Mouse (Mus musculus) hindbrain, postnatal 0 days (tissue): Measurements from ENCODE around the gene Gm18596. TPM values are rescaled to one million over a fixed set of nuclear protein-coding genes. Genes with fewer than 3 reads are reported as not detected.
"Not testable (repeated sequence)": the region's sequence is repeated elsewhere in the genome, so short reads cannot be mapped to it uniquely, and the experiment has no call there.

ENCODE experiments used
- ATAC-seq: fragments of 200-750 bp; cut with Nextera tagmentation; 2 replicates; pipeline ENCODE4 v1.8.0; 2017; ENCODE audit warnings: mild to moderate bottlenecking, moderate TSS enrichment, moderate library complexity
- DNase-seq: peaks from one replicate; pipeline ENCODE4 v3.0.0-alpha.2; 2015; ENCODE audit warnings: low spot score
- H3K27ac ChIP-seq: fragments of 300-500 bp; sonication (generic); 2 replicates; pipeline ENCODE4 v1.5.1; 2014; ENCODE audit warnings: mild to moderate bottlenecking
- H3K27me3 ChIP-seq: fragments of 300-500 bp; sonication (generic); 2 replicates; pipeline ENCODE4 v1.6.1; 2014; ENCODE audit warnings: low read length, mixed read lengths; ENCODE audit not compliant: insufficient read depth
- H3K36me3 ChIP-seq: fragments of 300-500 bp; sonication (generic); 2 replicates; pipeline ENCODE4 v1.6.1; 2014; ENCODE audit warnings: low read length, mixed read lengths; ENCODE audit not compliant: insufficient read depth
- H3K4me1 ChIP-seq: fragments of 300-500 bp; sonication (generic); 2 replicates; pipeline ENCODE4 v1.6.1; 2014; ENCODE audit warnings: antibody characterized with exemption, low read length, mixed read lengths; ENCODE audit not compliant: insufficient read depth
- H3K4me2 ChIP-seq: fragments of 300-500 bp; sonication (generic); 2 replicates; pipeline ENCODE4 v1.6.1; 2014; ENCODE audit warnings: low read depth, mild to moderate bottlenecking, low read length, moderate library complexity, mixed read lengths
- H3K4me3 ChIP-seq: fragments of 300-500 bp; sonication (generic); 2 replicates; pipeline ENCODE4 v1.5.1; 2014; ENCODE audit warnings: low read length
- H3K9ac ChIP-seq: fragments of 300-500 bp; sonication (generic); replicated peaks from 2 replicates; pipeline ENCODE4 v1.6.1; 2014; ENCODE audit warnings: mild to moderate bottlenecking, low read length, moderate library complexity, mixed read lengths
- H3K9me3 ChIP-seq: fragments of 300-500 bp; sonication (generic); 2 replicates; pipeline ENCODE4 v1.6.1; 2016; ENCODE audit warnings: low read length, mixed read lengths
- CTCF ChIP-seq: IDR thresholded peaks from 2 replicates; pipeline ENCODE4 v1.5.1; 2016; ENCODE audit warnings: antibody characterized with exemption, control low read depth, low read depth
- WGBS: fragments of 180-500 bp; shearing (Covaris S2); extraction: QIAGEN DNeasy Blood & Tissue Kit; methylation state at CpG from one replicate; pipeline ENCODE4 v1.1.7; 2014; 5-methylcytosine and 5-hydroxymethylcytosine counted together
- polyA plus RNA-seq: library from polyadenylated mRNA; unstranded; fragments of >200 nt; fragmentation: Nextera tagmentation; extraction: Ambion mirVana; gene quantifications from 2 replicates; pipeline ENCODE4 v1.2.1, GENCODE M21; 2015
- total RNA-seq: library from RNA; depleted of rRNA; stranded (reverse); fragments of >200 nt; gene quantifications from 2 replicates; pipeline ENCODE4 v1.2.3, GENCODE M21; 2014; rRNA removed

Gm18596 gene
- total RNA-seq: not detected in 2 replicates
- polyA plus RNA-seq: not detected in 2 replicates

- DNase-seq, ATAC-seq, H3K4me2 ChIP-seq, H3K4me3 ChIP-seq, H3K27me3 ChIP-seq, H3K9ac ChIP-seq, H3K36me3 ChIP-seq, H3K4me1 ChIP-seq, H3K9me3 ChIP-seq, H3K27ac ChIP-seq: not testable (repeated sequence)
- 41% methylated on average over 4 of the region's 5 CpGs for WGBS
Measured at GRCm38 (mm10) chr10:77741924-77742688, at the start of gene Gm18596. TSS of gene Gm18596 (minus strand) at chr10:77742638.

GRCm38 (mm10) chr10:77788621-77789020 is 46.2 kb upstream of the Gm18596 start:
- Histone ChIP-seq H3K36me3 (no peaks in the 10 kb centered on the region), H3K27ac (no peak overlapping the region), H3K4me2 (no peak overlapping the region), H3K9me3 (no peaks in the 10 kb centered on the region), H3K9ac (no peak overlapping the region), H3K4me1 (no peaks in the 10 kb centered on the region), H3K27me3 (no peaks in the 10 kb centered on the region), H3K4me3 (no peak overlapping the region)
- no peak for DNase-seq
- WGBS: 89% methylated on average over 2 of the region's 2 CpGs
- no peak for ATAC-seq
- no peak for TF ChIP-seq CTCF

GRCm38 (mm10) chr10:77787876-77788275 is 45.4 kb upstream of the Gm18596 start, which contains the start of gene Gm7137:
TSS of gene Gm7137 (minus strand) at chr10:77788200.
- not testable (repeated sequence) for H3K9ac ChIP-seq, H3K4me3 ChIP-seq, ATAC-seq, H3K9me3 ChIP-seq, H3K27me3 ChIP-seq, DNase-seq, H3K4me2 ChIP-seq, H3K4me1 ChIP-seq, H3K27ac ChIP-seq, H3K36me3 ChIP-seq
- no CpG with 5 or more reads among the region's 1 CpGs for WGBS

GRCm38 (mm10) chr10:77783396-77783795 is 41.0 kb upstream of the Gm18596 start:
- not testable (repeated sequence) for DNase-seq, H3K9ac ChIP-seq, H3K27ac ChIP-seq, ATAC-seq, H3K9me3 ChIP-seq, H3K27me3 ChIP-seq, H3K4me1 ChIP-seq, H3K4me2 ChIP-seq, H3K36me3 ChIP-seq, H3K4me3 ChIP-seq
- 92% methylated on average over 1 of the region's 3 CpGs for WGBS

DNA sequence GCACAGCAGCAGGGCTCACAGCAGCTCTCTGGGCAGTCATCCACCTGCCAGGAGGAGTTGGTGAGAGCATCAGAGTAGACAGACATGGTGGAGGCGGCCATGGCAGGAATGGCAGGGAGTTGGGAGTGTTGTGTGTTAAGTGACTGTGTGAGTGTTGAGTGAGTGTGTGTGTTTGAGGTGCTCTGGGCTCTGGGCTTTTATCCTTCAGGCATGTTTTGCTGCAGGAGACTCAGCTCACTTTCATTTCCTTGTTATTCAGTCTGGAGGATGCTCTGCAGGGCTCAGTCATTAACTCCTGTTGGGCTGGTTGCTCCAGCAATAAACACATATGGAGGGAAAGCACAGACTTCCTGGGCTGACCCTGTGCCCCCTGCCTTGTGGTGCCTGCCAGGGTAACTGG is 40.0 kb upstream of the Gm18596 start, which contains the start of gene Gm3250:
Gm3250 (minus strand) TSS at position 101 of the 400 bp plus-strand sequence.
- H3K9me3 ChIP-seq, ATAC-seq, H3K4me2 ChIP-seq, H3K27me3 ChIP-seq, H3K4me1 ChIP-seq, H3K4me3 ChIP-seq, DNase-seq, H3K9ac ChIP-seq, H3K36me3 ChIP-seq, H3K27ac ChIP-seq: not testable (repeated sequence)
- WGBS: 80% methylated on average over 1 of the region's 1 CpGs

DNA sequence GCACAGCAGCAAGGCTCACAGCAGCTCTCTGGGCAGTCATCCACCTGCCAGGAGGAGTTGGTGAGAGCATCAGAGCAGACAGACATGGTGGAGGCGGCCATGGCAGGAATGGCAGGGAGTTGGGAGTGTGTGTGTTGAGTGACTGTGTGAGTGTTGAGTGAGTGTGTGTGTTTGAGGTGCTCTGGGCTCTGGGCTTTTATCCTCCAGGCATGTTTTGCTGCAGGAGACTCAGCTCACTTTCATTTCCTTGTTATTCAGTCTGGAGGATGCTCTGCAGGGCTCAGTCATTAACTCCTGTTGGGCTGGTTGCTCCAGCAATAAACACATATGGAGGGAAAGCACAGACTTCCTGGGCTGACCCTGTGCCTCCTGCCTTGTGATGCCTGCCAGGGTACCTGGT is 34.4 kb upstream of the Gm18596 start, which contains the start of gene Gm7138:
Gm7138 (minus strand) TSS at position 101 of the 400 bp plus-strand sequence.
- H3K36me3 ChIP-seq, DNase-seq, H3K27me3 ChIP-seq, H3K4me1 ChIP-seq, ATAC-seq, H3K4me3 ChIP-seq, H3K9me3 ChIP-seq, H3K27ac ChIP-seq, H3K9ac ChIP-seq, H3K4me2 ChIP-seq: not testable (repeated sequence)
- no CpG with 5 or more reads among the region's 1 CpGs for WGBS

GRCm38 (mm10) chr10:77772142-77772541 is 29.7 kb upstream of the Gm18596 start:
- H3K36me3 ChIP-seq, H3K9me3 ChIP-seq, H3K27me3 ChIP-seq, DNase-seq, H3K4me3 ChIP-seq, H3K4me2 ChIP-seq, ATAC-seq, H3K9ac ChIP-seq, H3K27ac ChIP-seq, H3K4me1 ChIP-seq: not testable (repeated sequence)
- 100% methylated on average over 2 of the region's 3 CpGs for WGBS

GRCm38 (mm10) chr10:77771225-77771624 is 28.8 kb upstream of the Gm18596 start, which contains the start of gene Gm3238:
TSS of gene Gm3238 (minus strand) at chr10:77771325.
- not testable (repeated sequence) for H3K9ac ChIP-seq, H3K4me3 ChIP-seq, H3K27ac ChIP-seq, DNase-seq, ATAC-seq, H3K27me3 ChIP-seq, H3K9me3 ChIP-seq, H3K4me1 ChIP-seq, H3K36me3 ChIP-seq, H3K4me2 ChIP-seq
- no CpG with 5 or more reads among the region's 1 CpGs for WGBS
